Mouse (Mus musculus) bone marrow macrophage, adult 2 months (primary cell): ENCODE data around the gene Dnmt3c.

Experiments
- CTCF ChIP-seq: IDR thresholded peaks from 2 replicates; pipeline ENCODE4 v1.5.1; 2012; ENCODE audit warnings: low read depth, mild to moderate bottlenecking, low read length, moderate library complexity
- POLR2A ChIP-seq: IDR thresholded peaks from 2 replicates; pipeline ENCODE4 v1.6.1; 2012; ENCODE audit warnings: mild to moderate bottlenecking, low read depth, low read length, borderline replicate concordance

- no peak for TF ChIP-seq CTCF
- TF ChIP-seq POLR2A: no peak
Measured at GRCm38 (mm10) chr2:153723098-153723497, 26.6 kb downstream of the Dnmt3c start.
